Mouse (Mus musculus) retina, postnatal 7 days (tissue): ENCODE measurements around the gene Uso1.
A peak's percentile ranks its signal among the peaks of the same experiment; 100 is the strongest.

ENCODE experiments used
- DNase-seq: peaks from one replicate; pipeline ENCODE4 v3.0.0-alpha.2; 2012; ENCODE audit warnings: low read depth, low spot score

Uso1 gene

GRCm38 (mm10) chr5:92239333-92240232, 101.8 kb downstream of the Uso1 start:
- peak; percentile 49 for DNase-seq

GRCm38 (mm10) chr5:92240769-92241168, 103.0 kb downstream of the Uso1 start:
- no peak for DNase-seq

GRCm38 (mm10) chr5:92244900-92245299, 107.2 kb downstream of the Uso1 start:
- DNase-seq, result no peak

GRCm38 (mm10) chr5:92245483-92245882, 107.7 kb downstream of the Uso1 start:
- DNase-seq, result no peak

GRCm38 (mm10) chr5:92248614-92249013, 110.9 kb downstream of the Uso1 start:
- no peak for DNase-seq

GRCm38 (mm10) chr5:92252031-92252430, 114.3 kb downstream of the Uso1 start:
- no peak for DNase-seq
